Mouse (Mus musculus): ENCODE results near the gene Vmn1r67.
A peak's percentile ranks its signal among the peaks of the same experiment; 100 is the strongest.

Gene Vmn1r67

DNA sequence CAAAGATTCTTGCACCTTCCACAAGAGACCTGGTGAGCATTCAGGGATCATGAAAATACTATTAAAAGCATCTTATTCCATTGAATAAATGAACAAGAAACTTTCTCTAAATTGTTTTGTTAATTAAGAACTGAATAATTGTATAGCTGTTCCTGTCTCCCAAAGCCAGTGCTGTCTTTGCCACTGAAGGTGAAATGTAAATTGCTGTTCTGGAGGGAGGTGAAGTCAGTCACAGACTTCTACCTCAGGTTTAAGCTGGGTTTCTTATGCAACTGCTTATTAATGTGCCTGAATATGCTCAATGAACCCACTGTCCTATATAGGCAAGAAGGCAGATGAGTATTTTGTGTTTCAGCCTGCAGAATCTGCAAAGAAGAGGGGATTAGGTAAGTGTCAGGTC, at the start of gene Vmn1r67:
TSS of gene Vmn1r67 (plus strand) at position 301 of the 400 bp plus-strand sequence.
- DNase-seq: no peak

DNA sequence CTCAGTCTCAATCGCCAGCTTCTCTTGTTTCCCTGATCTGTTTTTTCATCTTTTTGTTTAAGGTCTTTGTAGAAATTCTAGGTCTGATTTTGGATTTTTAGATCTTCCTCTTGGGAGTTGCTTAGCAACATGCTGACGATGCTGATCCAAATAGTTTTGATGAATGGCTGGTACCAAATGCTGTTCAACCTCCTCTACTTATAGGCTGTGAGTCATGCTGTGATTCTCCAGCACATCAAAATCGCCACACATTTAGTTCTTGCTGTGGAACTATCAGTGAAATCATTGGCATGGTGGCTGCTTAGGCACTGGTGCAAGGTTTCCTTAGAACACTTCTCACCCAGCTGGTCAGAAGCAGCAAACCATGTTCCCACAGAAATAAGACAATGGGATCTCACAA, 15.0 kb downstream of the Vmn1r67 start:
- peak; percentile 4 for DNase-seq

DNA sequence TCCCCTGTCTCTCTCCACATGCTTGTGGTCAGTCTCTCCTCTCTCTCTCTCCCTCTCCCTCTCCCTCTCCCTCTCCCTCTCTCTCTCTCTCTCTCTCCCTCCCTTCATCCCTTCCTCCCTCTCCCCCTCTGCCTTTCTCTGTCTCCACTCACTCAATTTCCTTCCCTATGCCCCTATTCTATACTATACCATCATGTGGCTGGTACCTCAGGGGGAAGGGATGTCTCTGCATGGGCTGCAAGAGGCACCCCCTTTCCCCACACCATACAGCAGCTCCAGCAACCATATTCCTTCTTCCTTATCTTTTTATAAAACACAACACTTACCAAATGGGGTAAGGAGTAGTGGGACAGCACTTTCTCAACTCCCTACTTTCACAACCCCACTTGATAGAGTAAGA, 36.7 kb downstream of the Vmn1r67 start:
- no peak for DNase-seq

DNA sequence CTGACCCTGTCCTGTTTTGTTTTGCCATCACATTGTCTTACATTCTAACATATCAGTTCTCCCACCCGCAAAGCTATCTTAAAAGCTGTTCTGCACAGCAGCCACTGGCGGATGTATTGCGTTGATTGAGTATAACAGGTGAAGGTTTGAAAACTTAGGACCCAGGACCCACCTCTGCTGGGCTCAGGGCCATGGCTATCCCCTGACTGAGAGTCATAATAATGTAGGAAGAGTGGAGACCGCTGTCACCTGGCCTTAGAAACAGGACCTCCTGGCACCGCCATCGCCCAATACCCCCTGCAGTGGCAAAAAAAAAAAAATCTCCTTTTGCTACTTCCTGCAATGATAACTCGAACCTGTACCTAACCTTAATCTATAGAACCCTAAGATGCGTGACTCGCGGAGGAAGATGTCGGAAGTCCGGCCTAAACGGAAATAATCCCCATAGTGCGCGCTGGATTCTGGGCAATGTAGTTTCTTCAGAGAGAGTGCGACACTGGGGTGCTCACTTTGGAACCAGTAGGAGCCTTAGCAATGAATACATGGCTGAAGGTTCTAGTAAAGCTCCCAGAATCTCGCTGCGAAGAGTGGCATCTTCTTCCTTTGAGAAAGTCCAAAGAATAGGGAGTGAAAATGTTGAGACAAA, 37.6 kb downstream of the Vmn1r67 start:
- peak; percentile 19 for DNase-seq

DNA sequence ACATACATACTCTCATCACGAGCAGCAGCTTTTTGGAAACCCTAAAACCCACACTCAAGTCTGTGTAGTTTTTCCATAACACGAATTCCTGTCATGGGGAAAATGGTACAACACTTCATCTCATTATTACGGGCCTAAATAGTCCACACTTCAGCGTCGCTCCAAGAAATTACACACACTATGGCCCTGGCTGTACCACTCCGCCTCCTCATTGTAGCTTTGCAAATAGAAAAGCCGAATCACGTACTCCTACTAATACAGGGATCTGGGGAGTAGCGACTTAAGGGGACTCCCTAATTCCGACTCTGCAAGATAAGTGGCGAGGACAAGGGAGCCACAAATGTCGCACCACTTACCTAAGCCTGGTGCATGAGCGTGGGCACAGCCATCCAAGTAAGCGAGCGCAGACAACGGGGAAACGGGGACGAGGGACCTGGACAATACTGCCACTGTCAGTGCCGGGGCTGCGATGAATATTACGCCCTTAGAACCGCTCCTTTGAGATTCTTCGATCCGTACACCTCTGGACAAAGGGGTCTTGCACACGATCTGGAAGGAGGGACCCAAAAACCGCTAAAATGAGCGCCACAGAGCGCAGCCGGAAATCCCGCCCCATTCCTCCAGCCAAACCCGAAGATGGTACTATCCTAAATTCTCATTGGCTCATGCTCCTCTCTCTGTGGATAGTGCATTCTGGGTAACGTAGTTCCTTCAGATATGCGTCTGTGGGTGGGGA, 51.8 kb downstream of the Vmn1r67 start, which contains the start of gene Zik1:
TSS of gene Zik1 (minus strand) at position 609 of the 736 bp plus-strand sequence.
- peak; percentile 82 for DNase-seq

DNA sequence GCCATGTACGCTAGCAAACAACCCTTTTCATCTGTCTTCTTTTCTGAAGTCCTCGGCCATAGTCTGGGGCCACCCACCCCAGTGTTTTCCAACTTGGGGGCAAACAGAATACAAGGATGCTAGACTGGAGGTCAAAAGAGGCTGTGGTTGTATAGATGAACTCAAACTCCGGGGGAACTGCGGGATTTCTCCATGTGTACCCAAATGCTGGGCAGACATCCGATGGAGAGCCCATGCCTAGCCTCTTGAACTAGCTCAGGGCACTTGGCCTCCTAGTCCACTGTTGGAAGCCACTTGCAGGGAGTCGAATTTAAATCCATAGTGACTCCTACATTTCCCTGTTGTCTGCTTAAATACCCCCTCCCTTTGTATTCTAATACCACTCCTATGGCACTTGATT, 52.4 kb downstream of the Vmn1r67 start:
- DNase-seq: no peak

All from right cerebral cortex, postnatal 25 days (tissue).